Mouse (Mus musculus) forebrain, embryonic 16.5 days (tissue): ENCODE results near the gene Rasgef1b. TPM values are rescaled to one million over a fixed set of nuclear protein-coding genes. Genes with fewer than 3 reads are reported as not detected.

Source experiments
- ATAC-seq: fragments of 200-750 bp; cut with Nextera tagmentation; 2 replicates; pipeline ENCODE4 v1.8.0; 2017; ENCODE audit warnings: mild to moderate bottlenecking, moderate library complexity
- H3K27ac ChIP-seq: fragments of 300-500 bp; sonication (generic); 2 replicates; pipeline ENCODE4 v1.5.1; 2014; ENCODE audit warnings: low read length, control low read depth
- H3K27me3 ChIP-seq: fragments of 300-500 bp; sonication (generic); replicated peaks from 2 replicates; pipeline ENCODE4 v1.6.1; 2014; ENCODE audit warnings: low read length; ENCODE audit not compliant: control insufficient read depth, insufficient read depth
- H3K36me3 ChIP-seq: fragments of 300-500 bp; sonication (generic); 2 replicates; pipeline ENCODE4 v1.6.1; 2014; ENCODE audit not compliant: control insufficient read depth, insufficient read depth
- H3K4me1 ChIP-seq: fragments of 300-500 bp; sonication (generic); replicated peaks from 2 replicates; pipeline ENCODE4 v1.6.1; 2014; ENCODE audit warnings: low read length; ENCODE audit not compliant: control insufficient read depth, insufficient read depth
- H3K4me2 ChIP-seq: fragments of 300-500 bp; sonication (generic); 2 replicates; pipeline ENCODE4 v1.6.1; 2014; ENCODE audit warnings: mild to moderate bottlenecking, low read length, control low read depth
- H3K4me3 ChIP-seq: fragments of 300-500 bp; sonication (generic); replicated peaks from 2 replicates; pipeline ENCODE4 v1.5.1; 2014; ENCODE audit warnings: mild to moderate bottlenecking, low read length, control low read depth
- H3K9ac ChIP-seq: fragments of 300-500 bp; sonication (generic); replicated peaks from 2 replicates; pipeline ENCODE4 v1.6.1; 2014; ENCODE audit warnings: low read depth, low read length, control low read depth
- H3K9me3 ChIP-seq: fragments of 300-500 bp; sonication (generic); 2 replicates; pipeline ENCODE4 v1.6.1; 2016; ENCODE audit warnings: low read length; ENCODE audit not compliant: control insufficient read depth
- WGBS: fragments of 180-500 bp; shearing (Covaris S2); extraction: QIAGEN DNeasy Blood & Tissue Kit; methylation state at CpG from one replicate; pipeline ENCODE4 v1.1.7; 2014; 5-methylcytosine and 5-hydroxymethylcytosine counted together
- polyA plus RNA-seq: library from polyadenylated mRNA; unstranded; fragments of >200 nt; fragmentation: Nextera tagmentation; extraction: Ambion mirVana; gene quantifications from 2 replicates; pipeline ENCODE4 v1.2.1, GENCODE M21; 2015

Gene Rasgef1b
- polyA plus RNA-seq, 1 experiment from 2014 or later, result 107 TPM

DNA sequence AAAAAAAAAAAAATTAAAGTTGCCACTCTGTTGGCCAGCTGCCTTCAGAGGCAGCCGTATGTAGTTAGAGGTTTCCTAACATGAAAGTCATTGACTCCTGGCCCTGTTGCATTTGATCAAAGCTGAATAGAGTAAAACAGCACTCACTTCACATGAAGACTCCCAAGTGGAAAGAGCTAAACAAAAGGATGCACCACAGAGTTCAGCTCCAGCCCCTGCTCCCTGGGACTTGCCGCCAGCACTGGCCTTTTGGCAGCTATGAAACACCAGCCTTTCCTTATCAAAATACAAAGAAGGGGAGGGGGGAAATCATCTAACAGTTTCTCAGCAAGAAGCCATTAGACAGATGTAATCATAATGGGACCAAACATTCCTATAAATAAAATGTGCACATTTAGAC lies 8.3 kb downstream of the Rasgef1b start:
- H3K36me3 ChIP-seq, result no peaks in the 10 kb centered on the region
- no peaks in the 10 kb centered on the region; the same call in 1 of the 2 replicates for H3K27me3 ChIP-seq
- H3K27ac ChIP-seq, result no peak overlapping the region
- no peak overlapping the region for H3K4me3 ChIP-seq
- no peak overlapping the region for H3K9ac ChIP-seq
- 43% methylated on average over 2 of the region's 2 CpGs for WGBS
- peaks cover 9% of the 10 kb centered on the region for H3K4me1 ChIP-seq
- no peaks in the 10 kb centered on the region for H3K9me3 ChIP-seq
- H3K4me2 ChIP-seq, result no peak overlapping the region
- ATAC-seq, result no peak

DNA sequence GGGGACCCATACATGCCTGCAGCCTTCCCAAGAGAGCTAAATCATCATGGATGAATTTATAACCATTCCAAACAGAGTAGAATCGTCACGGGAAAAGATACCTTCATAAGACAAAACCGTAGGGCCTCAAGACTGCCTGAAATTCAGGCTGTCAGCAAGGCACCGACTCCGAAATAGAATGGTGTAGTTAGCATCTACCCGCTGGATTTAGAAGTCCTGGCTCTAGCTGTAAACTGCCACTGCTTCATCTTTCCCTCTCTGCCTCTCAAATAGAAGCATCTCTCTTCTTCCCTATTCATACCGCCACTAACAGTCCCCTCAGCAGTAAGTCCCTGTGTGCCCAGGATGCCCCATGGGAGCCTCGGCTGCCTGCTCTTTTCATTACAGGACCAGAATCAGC lies 10.9 kb downstream of the Rasgef1b start:
- no peak overlapping the region for H3K27ac ChIP-seq
- 75% methylated on average over 8 of the region's 8 CpGs for WGBS
- H3K27me3 ChIP-seq, result no peaks in the 10 kb centered on the region
- ATAC-seq, result no peak
- H3K4me3 ChIP-seq, result no peak overlapping the region
- no peaks in the 10 kb centered on the region for H3K9me3 ChIP-seq
- H3K36me3 ChIP-seq, result no peaks in the 10 kb centered on the region
- no peak overlapping the region for H3K4me2 ChIP-seq
- peaks cover 14% of the 10 kb centered on the region for H3K4me1 ChIP-seq
- no peak overlapping the region for H3K9ac ChIP-seq

GRCm38 (mm10) chr5:99715281-99715744 lies 13.6 kb downstream of the Rasgef1b start:
- 34% methylated on average over 5 of the region's 5 CpGs for WGBS
- ATAC-seq, result peak; percentile 85
- H3K36me3 ChIP-seq, result no peaks in the 10 kb centered on the region
- peak overlapping the region; percentile 85 for H3K27ac ChIP-seq
- H3K4me1 ChIP-seq, result peaks cover 13% of the 10 kb centered on the region
- H3K9me3 ChIP-seq, result no peaks in the 10 kb centered on the region
- no peaks in the 10 kb centered on the region for H3K27me3 ChIP-seq
- H3K4me3 ChIP-seq, result no peak overlapping the region
- H3K9ac ChIP-seq, result no peak overlapping the region
- peak overlapping the region; percentile 29 for H3K4me2 ChIP-seq

DNA sequence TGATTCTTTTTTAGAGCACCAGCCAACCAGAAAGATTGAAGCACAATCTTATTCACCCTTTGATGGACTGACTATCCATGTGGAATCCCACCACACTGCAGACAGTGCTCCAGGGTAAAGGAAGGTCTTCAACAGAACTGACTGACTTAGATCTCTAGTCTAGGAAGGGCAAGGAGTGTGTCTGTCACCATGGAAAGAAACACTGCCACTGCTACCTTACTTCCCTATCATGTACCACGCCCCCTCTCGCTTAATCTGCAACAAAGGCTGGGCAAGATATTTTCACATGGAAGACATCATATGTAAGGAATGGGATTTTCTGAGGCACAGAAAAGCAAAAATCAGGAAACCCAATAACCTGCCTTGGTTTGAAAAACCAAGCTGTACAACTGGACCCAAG lies 16.9 kb downstream of the Rasgef1b start:
- Histone ChIP-seq H3K27ac (no peak overlapping the region), H3K36me3 (no peaks in the 10 kb centered on the region), H3K27me3 (no peaks in the 10 kb centered on the region), H3K4me1 (peaks cover 10% of the 10 kb centered on the region), H3K9me3 (no peaks in the 10 kb centered on the region), H3K9ac (no peak overlapping the region), H3K4me3 (no peak overlapping the region), H3K4me2 (no peak overlapping the region)
- WGBS, result 88% methylated on average over 2 of the region's 2 CpGs
- ATAC-seq, result no peak

GRCm38 (mm10) chr5:99708706-99709105 lies 20.2 kb downstream of the Rasgef1b start:
- H3K4me1 ChIP-seq, result no peaks in the 10 kb centered on the region
- no peaks in the 10 kb centered on the region for H3K36me3 ChIP-seq
- H3K4me3 ChIP-seq, result no peak overlapping the region
- ATAC-seq, result no peak
- H3K9me3 ChIP-seq, result no peaks in the 10 kb centered on the region
- H3K27me3 ChIP-seq, result no peaks in the 10 kb centered on the region
- H3K4me2 ChIP-seq, result no peak overlapping the region
- no peak overlapping the region for H3K27ac ChIP-seq
- H3K9ac ChIP-seq, result no peak overlapping the region
- WGBS, result 39% methylated on average over 6 of the region's 6 CpGs

GRCm38 (mm10) chr5:99707261-99707660 lies 21.6 kb downstream of the Rasgef1b start:
- Histone ChIP-seq H3K36me3 (no peaks in the 10 kb centered on the region), H3K4me3 (no peak overlapping the region), H3K9ac (no peak overlapping the region), H3K4me1 (no peaks in the 10 kb centered on the region), H3K27me3 (no peaks in the 10 kb centered on the region), H3K27ac (no peak overlapping the region), H3K9me3 (no peaks in the 10 kb centered on the region), H3K4me2 (no peak overlapping the region)
- WGBS, result 37% methylated on average over 6 of the region's 6 CpGs
- ATAC-seq, result no peak

GRCm38 (mm10) chr5:99701811-99702210 lies 27.1 kb downstream of the Rasgef1b start:
- no peak overlapping the region for H3K9ac ChIP-seq
- H3K4me1 ChIP-seq, result no peaks in the 10 kb centered on the region
- no peaks in the 10 kb centered on the region for H3K36me3 ChIP-seq
- 78% methylated on average over 5 of the region's 5 CpGs for WGBS
- no peak for ATAC-seq
- H3K9me3 ChIP-seq, result no peaks in the 10 kb centered on the region
- H3K4me3 ChIP-seq, result no peak overlapping the region
- H3K27me3 ChIP-seq, result no peaks in the 10 kb centered on the region
- H3K4me2 ChIP-seq, result no peak overlapping the region
- no peak overlapping the region for H3K27ac ChIP-seq

DNA sequence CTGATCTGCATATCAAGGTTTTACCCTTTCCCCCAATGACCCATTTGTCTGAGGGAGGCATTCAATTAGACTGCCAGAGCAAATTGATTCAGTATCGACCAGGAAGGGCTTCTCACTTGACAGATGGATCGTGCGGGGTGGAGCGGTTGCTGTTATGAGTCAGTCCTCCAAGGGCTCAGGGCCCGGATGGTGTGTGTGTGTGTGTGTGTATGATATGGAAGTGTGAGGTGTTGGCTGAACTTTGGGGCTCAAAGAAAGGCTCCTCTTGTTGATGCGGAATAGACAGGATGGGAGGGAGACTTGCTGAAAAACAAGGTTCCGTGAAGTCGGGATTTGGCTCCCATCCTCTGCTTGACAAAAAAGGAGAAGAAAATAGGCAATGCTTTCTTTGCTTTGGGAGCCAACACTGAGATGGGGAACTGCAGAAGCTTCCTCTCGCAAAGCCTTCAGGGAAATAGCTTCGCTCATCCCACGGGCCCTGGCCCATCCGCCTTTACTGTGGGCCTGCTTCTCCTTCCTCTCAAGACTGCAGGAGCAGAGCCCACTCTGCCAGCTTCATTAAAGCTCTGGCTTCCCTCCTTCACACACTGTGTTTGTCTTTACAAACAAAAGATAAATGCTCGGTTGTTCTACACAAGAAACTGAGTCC lies 34.0 kb downstream of the Rasgef1b start:
- ATAC-seq, result peak; percentile 58; the same call in 1 of the 2 replicates
- H3K4me2 ChIP-seq, result no peak overlapping the region
- no peaks in the 10 kb centered on the region for H3K9me3 ChIP-seq
- H3K4me1 ChIP-seq, result peaks cover 9% of the 10 kb centered on the region
- WGBS, result 52% methylated on average over 13 of the region's 13 CpGs
- H3K27ac ChIP-seq, result peak overlapping the region; percentile 58
- H3K36me3 ChIP-seq, result no peaks in the 10 kb centered on the region
- no peak overlapping the region for H3K9ac ChIP-seq
- no peaks in the 10 kb centered on the region for H3K27me3 ChIP-seq
- no peak overlapping the region for H3K4me3 ChIP-seq

GRCm38 (mm10) chr5:99689909-99690308 lies 39.0 kb downstream of the Rasgef1b start:
- Histone ChIP-seq H3K27me3 (no peaks in the 10 kb centered on the region), H3K9ac (no peak overlapping the region), H3K4me2 (no peak overlapping the region), H3K4me1 (peaks cover 5% of the 10 kb centered on the region), H3K36me3 (no peaks in the 10 kb centered on the region), H3K4me3 (no peak overlapping the region), H3K9me3 (no peaks in the 10 kb centered on the region), H3K27ac (no peak overlapping the region)
- no peak for ATAC-seq
- WGBS, result 84% methylated on average over 7 of the region's 7 CpGs

- no peak for ATAC-seq
- WGBS, result 6% methylated on average over 6 of the region's 6 CpGs
- no peaks in the 10 kb centered on the region for H3K9me3 ChIP-seq
Measured at GRCm38 (mm10) chr5:99687894-99688293, 41.0 kb downstream of the Rasgef1b start.

More at GRCm38 (mm10) chr5:99687894-99688293, 41.0 kb downstream of the Rasgef1b start:
- no peak overlapping the region for H3K4me2 ChIP-seq
- H3K27ac ChIP-seq, result no peak overlapping the region
- no peak overlapping the region for H3K4me3 ChIP-seq
- H3K9ac ChIP-seq, result no peak overlapping the region
- no peaks in the 10 kb centered on the region for H3K27me3 ChIP-seq
- no peaks in the 10 kb centered on the region for H3K4me1 ChIP-seq
- H3K36me3 ChIP-seq, result no peaks in the 10 kb centered on the region
